Mouse (Mus musculus) lung, postnatal 0 days (tissue): ENCODE results near the gene Scml4. TPM values are rescaled to one million over a fixed set of nuclear protein-coding genes. Genes with fewer than 3 reads are reported as not detected.

Experiments used
- ATAC-seq: fragments of 200-750 bp; cut with Nextera tagmentation; 2 replicates; pipeline ENCODE4 v1.8.0; 2017; ENCODE audit warnings: moderate library complexity
- DNase-seq: peaks from one replicate; pipeline ENCODE4 v3.0.0-alpha.2; 2016; ENCODE audit warnings: low spot score
- H3K27ac ChIP-seq: fragments of 300-500 bp; sonication (generic); 2 replicates; pipeline ENCODE4 v1.5.1; 2014; ENCODE audit warnings: antibody characterized with exemption, mild to moderate bottlenecking, low read length, mixed read lengths
- H3K27me3 ChIP-seq: fragments of 300-500 bp; sonication (generic); replicated peaks from 2 replicates; pipeline ENCODE4 v1.6.1; 2014; ENCODE audit warnings: low read length, mixed read lengths; ENCODE audit not compliant: insufficient read depth
- H3K36me3 ChIP-seq: fragments of 300-500 bp; sonication (generic); 2 replicates; pipeline ENCODE4 v1.6.1; 2014; ENCODE audit warnings: low read length, mixed read lengths; ENCODE audit not compliant: insufficient read depth
- H3K4me1 ChIP-seq: fragments of 300-500 bp; sonication (generic); 2 replicates; pipeline ENCODE4 v1.6.1; 2014; ENCODE audit warnings: antibody characterized with exemption, low read depth, low read length, mixed read lengths; ENCODE audit not compliant: insufficient read depth
- H3K4me2 ChIP-seq: fragments of 300-500 bp; sonication (generic); replicated peaks from 2 replicates; pipeline ENCODE4 v1.6.1; 2014; ENCODE audit warnings: low read depth, mild to moderate bottlenecking, low read length, moderate library complexity, mixed read lengths
- H3K4me3 ChIP-seq: fragments of 300-500 bp; sonication (generic); 2 replicates; pipeline ENCODE4 v1.5.1; 2014; ENCODE audit warnings: low read depth, low read length
- H3K9ac ChIP-seq: fragments of 300-500 bp; sonication (generic); replicated peaks from 2 replicates; pipeline ENCODE4 v1.6.1; 2014; ENCODE audit warnings: low read depth, mild to moderate bottlenecking
- H3K9me3 ChIP-seq: fragments of 300-500 bp; sonication (generic); 2 replicates; pipeline ENCODE4 v1.6.1; 2016; ENCODE audit warnings: low read length, mixed read lengths
- CTCF ChIP-seq: IDR thresholded peaks from 2 replicates; pipeline ENCODE4 v1.5.1; 2016; ENCODE audit warnings: antibody characterized with exemption, mild to moderate bottlenecking
- EP300 ChIP-seq: IDR thresholded peaks from 2 replicates; pipeline ENCODE4 v1.6.1; 2016; ENCODE audit warnings: antibody characterized with exemption, mild to moderate bottlenecking, control low read depth
- WGBS: fragments of 180-500 bp; shearing (Covaris S2); extraction: QIAGEN DNeasy Blood & Tissue Kit; methylation state at CpG from one replicate; pipeline ENCODE4 v1.1.7; 2014; 5-methylcytosine and 5-hydroxymethylcytosine counted together
- polyA plus RNA-seq: library from polyadenylated mRNA; unstranded; fragments of >200 nt; fragmentation: Nextera tagmentation; extraction: Ambion mirVana; gene quantifications from 2 replicates; pipeline ENCODE4 v1.2.1, GENCODE M21; 2015

Gene Scml4
- polyA plus RNA-seq, 1 experiment from 2014 or later, result 0.13 TPM

DNA sequence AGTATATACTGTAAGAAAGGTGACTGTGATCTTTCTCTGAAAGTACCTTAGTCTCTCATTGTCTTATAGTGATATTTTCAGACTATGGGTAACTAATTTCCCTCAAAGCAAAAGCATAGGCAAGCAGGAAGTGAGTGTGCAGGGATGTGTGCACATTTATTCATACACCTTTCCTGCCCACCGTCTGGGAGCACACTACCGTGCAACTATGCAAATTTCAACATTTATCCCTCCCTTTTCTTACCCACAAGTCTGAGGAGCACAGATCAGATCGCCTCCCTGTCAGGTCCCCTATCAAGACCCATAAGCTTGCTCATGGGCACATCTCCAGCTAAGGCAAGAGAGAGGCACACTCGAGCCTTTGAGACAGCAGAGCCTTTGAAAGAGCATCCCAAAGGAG lies 41.2 kb downstream of the Scml4 start:
- Histone ChIP-seq H3K4me3 (no peak overlapping the region), H3K9ac (no peak overlapping the region), H3K36me3 (no peaks in the 10 kb centered on the region), H3K4me1 (no peaks in the 10 kb centered on the region), H3K4me2 (no peak overlapping the region), H3K27ac (no peak overlapping the region), H3K9me3 (no peaks in the 10 kb centered on the region), H3K27me3 (no peaks in the 10 kb centered on the region)
- no peak for ATAC-seq
- DNase-seq, result no peak
- no peak for TF ChIP-seq EP300
- no peak for TF ChIP-seq CTCF
- WGBS, result 55% methylated on average over 4 of the region's 4 CpGs

DNA sequence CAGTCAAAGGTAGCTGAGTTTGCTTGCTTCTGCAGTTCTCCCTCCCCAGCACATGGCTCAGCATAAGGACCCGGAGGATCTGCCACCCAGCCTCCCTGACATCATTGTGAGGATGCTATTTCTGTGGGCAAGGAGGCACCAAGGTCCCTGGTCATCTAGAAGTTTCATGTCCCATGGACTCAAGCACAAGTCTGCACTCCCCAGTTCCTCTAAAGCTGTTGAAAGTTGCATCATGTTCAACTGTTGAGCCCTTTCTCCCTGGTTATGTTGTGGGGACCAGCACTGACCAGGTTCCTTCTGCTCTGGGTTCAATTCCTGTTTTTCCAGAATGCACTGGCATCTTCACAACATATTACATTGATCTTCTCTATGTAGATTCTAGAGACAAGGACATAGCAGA lies 42.9 kb downstream of the Scml4 start:
- DNase-seq, result no peak
- Histone ChIP-seq H3K4me1 (no peaks in the 10 kb centered on the region), H3K9me3 (no peaks in the 10 kb centered on the region), H3K27ac (no peak overlapping the region), H3K27me3 (no peaks in the 10 kb centered on the region), H3K4me2 (no peak overlapping the region), H3K9ac (no peak overlapping the region), H3K36me3 (no peaks in the 10 kb centered on the region), H3K4me3 (no peak overlapping the region)
- TF ChIP-seq CTCF (no peak), EP300 (no peak)
- WGBS, result 75% methylated on average over 1 of the region's 1 CpGs
- no peak for ATAC-seq

DNA sequence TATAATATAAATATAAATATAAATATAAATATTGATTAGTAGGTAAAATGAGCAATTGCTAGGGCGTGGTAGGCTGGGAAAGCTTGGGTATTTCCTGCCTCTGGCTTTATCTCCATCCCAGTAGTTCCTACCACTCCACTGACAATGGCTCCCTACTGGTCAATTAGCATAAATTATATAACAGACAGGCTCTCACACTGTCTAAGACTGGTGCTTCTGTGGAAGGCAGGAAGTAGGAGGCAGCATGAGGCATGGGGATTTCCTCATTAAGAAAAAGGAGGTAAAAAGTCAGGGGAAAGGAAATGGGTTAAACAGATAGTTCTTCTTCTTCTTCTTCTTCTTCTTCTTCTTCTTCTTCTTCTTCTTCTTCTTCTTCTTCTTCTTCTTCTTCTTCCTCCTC lies 48.4 kb downstream of the Scml4 start:
- H3K27me3 ChIP-seq, result no peaks in the 10 kb centered on the region
- H3K4me3 ChIP-seq, result no peak overlapping the region
- no peak overlapping the region for H3K4me2 ChIP-seq
- DNase-seq (no peak), ATAC-seq (no peak)
- no peaks in the 10 kb centered on the region for H3K4me1 ChIP-seq
- TF ChIP-seq CTCF, result no peak
- TF ChIP-seq EP300, result no peak
- no peak overlapping the region for H3K9ac ChIP-seq
- H3K36me3 ChIP-seq, result no peaks in the 10 kb centered on the region
- WGBS, result 74% methylated on average over 1 of the region's 1 CpGs
- no peak overlapping the region for H3K27ac ChIP-seq
- H3K9me3 ChIP-seq, result no peaks in the 10 kb centered on the region

DNA sequence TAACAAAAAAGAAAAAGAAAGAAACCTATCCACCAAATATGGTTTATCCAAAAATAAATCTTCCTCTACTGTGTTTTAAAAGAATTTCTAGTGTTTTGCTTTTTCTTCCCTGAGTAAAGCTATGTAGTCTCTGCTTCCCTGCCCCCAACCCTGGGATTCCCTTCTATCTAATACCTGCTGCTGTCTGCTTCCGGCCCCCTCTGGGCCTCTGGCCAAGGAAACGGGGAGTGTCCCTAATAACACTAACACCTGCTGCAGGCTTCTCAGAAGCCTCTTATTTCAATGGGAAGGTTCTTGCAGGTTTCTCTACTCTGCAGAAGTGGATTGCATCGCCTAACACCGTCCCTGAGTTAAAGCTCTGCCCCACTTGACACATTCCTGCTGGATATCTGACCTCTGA lies 50.4 kb downstream of the Scml4 start:
- DNase-seq, result no peak
- WGBS, result 25% methylated on average over 4 of the region's 4 CpGs
- TF ChIP-seq CTCF (no peak), EP300 (no peak)

DNA sequence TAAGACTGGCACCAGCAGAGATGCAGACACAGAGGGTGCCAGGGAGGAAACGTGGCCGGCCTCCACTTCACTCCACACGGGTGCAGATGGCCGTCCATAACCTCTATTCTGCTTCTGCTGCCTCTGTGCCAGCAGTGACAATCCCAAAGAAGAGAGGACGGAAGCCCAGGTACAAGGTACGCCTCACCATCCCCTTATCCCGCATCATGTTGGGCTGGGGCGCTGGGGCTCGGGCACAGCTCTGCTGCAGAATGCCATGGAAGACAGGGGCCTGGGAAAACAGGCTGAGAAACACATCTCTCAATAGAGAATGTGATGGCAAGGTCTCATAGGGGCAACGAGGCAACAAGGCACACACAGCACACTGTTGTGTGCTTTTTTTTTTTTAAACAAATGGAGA lies 51.9 kb downstream of the Scml4 start:
- no peak for ATAC-seq

More for the DNA sequence above, 50.4 kb downstream of the Scml4 start:
- no peaks in the 10 kb centered on the region for H3K4me1 ChIP-seq
- H3K36me3 ChIP-seq, result no peaks in the 10 kb centered on the region
- H3K9ac ChIP-seq, result no peak overlapping the region
- no peaks in the 10 kb centered on the region for H3K9me3 ChIP-seq
- no peak overlapping the region for H3K27ac ChIP-seq
- no peak for ATAC-seq
- no peak overlapping the region for H3K4me3 ChIP-seq
- H3K4me2 ChIP-seq, result no peak overlapping the region
- no peaks in the 10 kb centered on the region for H3K27me3 ChIP-seq

DNA sequence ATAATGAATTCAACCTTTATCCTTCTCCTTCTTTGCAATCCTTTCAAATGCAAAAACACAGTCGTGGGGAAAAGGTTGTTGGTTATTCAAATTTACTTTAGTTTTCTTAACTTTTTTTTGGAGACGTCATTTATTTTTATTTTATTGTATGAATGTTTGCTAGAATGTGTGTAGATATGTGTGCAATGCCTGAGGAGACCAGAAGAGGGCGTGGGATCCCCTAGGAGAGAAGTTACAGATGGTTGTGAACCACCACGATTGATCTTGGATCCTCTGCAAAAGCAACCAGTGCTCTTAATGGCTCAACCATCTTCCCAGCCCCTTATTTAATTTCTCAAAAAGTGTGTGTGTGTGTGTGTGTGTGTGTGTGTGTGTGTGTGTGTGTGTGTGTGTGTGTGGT lies 53.0 kb downstream of the Scml4 start:
- Histone ChIP-seq H3K36me3 (no peaks in the 10 kb centered on the region), H3K9ac (no peak overlapping the region), H3K27ac (no peak overlapping the region), H3K27me3 (no peaks in the 10 kb centered on the region), H3K4me1 (no peaks in the 10 kb centered on the region), H3K9me3 (no peaks in the 10 kb centered on the region), H3K4me3 (no peak overlapping the region), H3K4me2 (no peak overlapping the region)
- no peak for DNase-seq
- WGBS, result 42% methylated on average over 4 of the region's 4 CpGs
- ATAC-seq, result no peak
- TF ChIP-seq CTCF (peak; percentile 26), EP300 (no peak)

More for the DNA sequence above, 51.9 kb downstream of the Scml4 start:
- no peaks in the 10 kb centered on the region for H3K4me1 ChIP-seq
- no peak overlapping the region for H3K9ac ChIP-seq
- WGBS, result 85% methylated on average over 10 of the region's 10 CpGs
- H3K36me3 ChIP-seq, result no peaks in the 10 kb centered on the region
- H3K27ac ChIP-seq, result no peak overlapping the region
- no peaks in the 10 kb centered on the region for H3K27me3 ChIP-seq
- H3K9me3 ChIP-seq, result no peaks in the 10 kb centered on the region
- TF ChIP-seq CTCF, result no peak
- H3K4me2 ChIP-seq, result no peak overlapping the region
- no peak for DNase-seq
- no peak overlapping the region for H3K4me3 ChIP-seq

DNA sequence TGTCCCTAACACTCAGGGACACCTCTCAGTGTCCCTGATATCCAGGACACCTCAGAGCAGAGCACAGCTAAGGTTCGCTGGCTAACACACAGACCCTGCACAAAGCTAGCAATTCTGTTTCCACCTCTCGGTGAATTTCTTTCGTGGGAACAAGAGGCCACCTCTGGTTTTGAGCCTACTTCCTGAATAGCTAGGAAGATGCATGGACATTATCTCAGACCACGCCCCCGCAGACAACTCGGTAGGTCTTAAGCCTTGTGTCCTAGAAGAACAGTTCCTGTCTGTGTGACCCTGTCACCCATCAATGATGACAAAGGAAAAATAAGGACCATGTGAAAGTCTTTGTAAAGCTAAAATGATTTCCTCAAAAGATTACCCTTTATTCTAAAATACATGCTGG lies 54.0 kb downstream of the Scml4 start:
- Histone ChIP-seq H3K4me1 (no peaks in the 10 kb centered on the region), H3K27ac (no peak overlapping the region), H3K36me3 (no peaks in the 10 kb centered on the region), H3K9me3 (no peaks in the 10 kb centered on the region), H3K27me3 (no peaks in the 10 kb centered on the region), H3K4me2 (no peak overlapping the region), H3K4me3 (no peak overlapping the region), H3K9ac (no peak overlapping the region)
- WGBS, result 48% methylated on average over 6 of the region's 6 CpGs
- TF ChIP-seq CTCF (no peak), EP300 (no peak)
- ATAC-seq (no peak), DNase-seq (no peak)
